ENCODE assay signal across 26 mouse cellular contexts in the genomic region with DNA sequence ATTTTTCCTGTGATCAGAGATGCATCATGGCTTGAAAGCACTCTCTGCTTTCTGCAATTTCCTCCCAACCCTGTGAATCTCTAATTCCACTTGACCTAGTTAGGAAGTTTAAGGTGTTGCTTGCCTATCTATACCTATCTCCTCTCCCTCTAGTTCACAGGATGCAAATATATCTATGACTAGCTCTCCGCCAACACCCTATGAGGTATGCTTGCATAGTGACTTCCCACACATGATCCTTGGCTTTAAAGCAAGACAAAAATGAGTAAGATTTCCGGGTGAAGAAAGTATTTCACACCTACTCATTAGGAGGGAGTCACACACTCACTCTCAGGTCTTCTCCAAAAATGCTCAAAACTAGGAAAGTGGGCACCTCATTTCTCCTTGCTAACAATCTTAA.
"Had no signal": no experiment of that assay in that cellular context is flagged by ENCODE, and none has a peak within 500 bp of the region (broad histone marks: within the 10 kb centered on the region; RNA-seq: fewer than 3 reads in every experiment).

No protein-coding gene starts in this region.

- DNase-seq: gastrocnemius, adult 2 months; gastrocnemius, postnatal 10 days; gastrocnemius, postnatal 25 days; heart, adult 2 months; heart, postnatal 10 days; heart, postnatal 4 days; kidney, adult 18-20 months; kidney, adult 8-10 months; kidney, postnatal 10 days; kidney, postnatal 25 days; kidney, postnatal 4 days; layer of hippocampus, adult 9-11 months; layer of hippocampus, postnatal 36 days had no signal

- H3K27ac ChIP-seq: gastrocnemius, adult 2 months; heart, adult 2 months; hindbrain, embryonic 10.5 days; hindbrain, embryonic 12.5 days; hindbrain, embryonic 14.5 days; intestine, embryonic 15.5 days; limb, embryonic 13.5 days; limb, embryonic 15.5 days; liver, embryonic 12.5 days; liver, embryonic 14.5 days had no signal

- H3K4me3 ChIP-seq: gastrocnemius, adult 2 months; heart, adult 2 months; heart, embryonic 12.5 days; hindbrain, embryonic 10.5 days; hindbrain, embryonic 12.5 days; intestine, embryonic 15.5 days; limb, embryonic 13.5 days; limb, embryonic 15.5 days; liver, embryonic 12.5 days had no signal

- ATAC-seq: forebrain, embryonic 16.5 days; hindbrain, embryonic 16.5 days; inflammation-experienced regulatory T-cells, adult 6 months; intestine, embryonic 15.5 days; intestine, postnatal 0 days; liver, embryonic 12.5 days had no signal
